Mouse (Mus musculus): ENCODE data around the gene Camsap3.

Camsap3 gene

GRCm38 (mm10) chr8:3600401-3600800 is 13.3 kb downstream of the Camsap3 start:
- no peak for DNase-seq (ENCODE audit: low spot score in 2 of 2)

GRCm38 (mm10) chr8:3603439-3603838 is 16.3 kb downstream of the Camsap3 start:
- DNase-seq (ENCODE audit: low spot score in 2 of 2) = no peak

GRCm38 (mm10) chr8:3606593-3606992 is 19.5 kb downstream of the Camsap3 start:
- no peak for DNase-seq (ENCODE audit: low spot score in 2 of 2)

DNA sequence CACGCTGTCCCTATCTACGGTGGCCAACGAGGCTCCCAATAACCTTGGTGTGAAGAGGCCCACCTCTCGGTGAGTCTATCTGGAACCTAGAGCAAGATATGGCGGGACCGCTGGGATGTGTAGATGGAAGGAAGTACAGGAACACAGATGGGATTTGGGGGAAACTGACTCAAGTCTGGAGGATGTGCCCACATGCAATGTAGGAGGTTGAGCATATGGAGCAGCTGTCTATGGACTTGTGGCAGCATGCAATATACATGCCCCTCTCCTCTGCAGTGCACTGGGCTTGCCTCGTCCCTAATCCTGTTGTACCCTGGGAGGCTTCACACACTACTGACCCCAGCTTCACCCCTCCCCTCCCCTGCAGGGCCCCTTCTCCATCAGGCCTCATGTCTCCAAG is 20.7 kb downstream of the Camsap3 start:
- DNase-seq (ENCODE audit: low spot score in 2 of 2) = no peak

GRCm38 (mm10) chr8:3609046-3609815 is 22.1 kb downstream of the Camsap3 start:
- no peak for DNase-seq (ENCODE audit: low spot score in 2 of 2)

- no peak for DNase-seq (ENCODE audit: low spot score in 2 of 2)
Measured at GRCm38 (mm10) chr8:3609816-3610150, 22.7 kb downstream of the Camsap3 start.

DNA sequence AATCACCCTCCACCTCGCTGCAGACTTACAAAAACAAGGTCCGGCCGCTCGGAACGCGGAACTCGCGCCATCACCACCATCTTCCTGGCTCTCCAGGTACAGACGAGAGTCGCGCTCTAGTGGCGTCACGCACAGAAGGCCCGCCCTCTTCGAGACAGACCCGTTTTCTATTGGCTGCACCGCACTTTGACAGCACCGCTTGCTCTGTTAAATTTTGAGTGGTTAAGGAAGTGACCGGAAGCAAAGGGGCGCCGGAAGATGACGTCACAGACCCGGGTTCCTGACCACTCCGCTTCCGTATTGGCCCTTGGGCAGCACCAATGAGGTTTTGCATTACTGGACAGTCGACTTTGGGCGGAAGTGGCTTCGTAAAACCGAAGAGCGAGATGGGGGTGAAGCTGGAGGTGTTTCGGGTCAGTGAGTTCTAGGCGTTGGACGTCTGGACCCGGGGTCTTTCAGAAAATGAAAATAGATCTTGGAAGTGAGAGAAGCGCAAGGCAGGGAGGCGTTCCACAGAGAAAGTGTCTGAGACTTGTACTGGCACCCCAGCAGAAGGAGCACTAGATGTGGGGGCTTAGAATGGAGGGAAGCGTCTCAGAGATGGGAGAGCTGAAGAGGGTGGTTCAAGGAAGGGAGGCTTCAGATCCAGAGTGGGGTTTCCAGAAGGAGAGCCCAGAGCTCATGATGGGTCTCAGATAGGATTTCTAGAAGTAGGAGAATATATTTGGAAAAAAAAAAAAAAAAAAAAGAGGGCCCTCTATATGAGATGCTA is 34.3 kb downstream of the Camsap3 start, which contains the start of the genes Xab2 and Pet100:
Gene Xab2 (minus strand): TSS at position 118 of the 772 bp plus-strand sequence.
Gene Pet100 (plus strand): TSS at position 350 of the 772 bp plus-strand sequence.
- peak; percentile 99 for DNase-seq (ENCODE audit: low spot score in 2 of 2)

GRCm38 (mm10) chr8:3622119-3622518 is 35.0 kb downstream of the Camsap3 start:
- no peak for DNase-seq (ENCODE audit: low spot score in 2 of 2)

- no peak for DNase-seq (ENCODE audit: low spot score in 2 of 2)
Measured at GRCm38 (mm10) chr8:3625445-3625844, 38.4 kb downstream of the Camsap3 start, which contains the start of gene Pcp2. Pcp2 (minus strand) TSS chr8:3625545.

DNA sequence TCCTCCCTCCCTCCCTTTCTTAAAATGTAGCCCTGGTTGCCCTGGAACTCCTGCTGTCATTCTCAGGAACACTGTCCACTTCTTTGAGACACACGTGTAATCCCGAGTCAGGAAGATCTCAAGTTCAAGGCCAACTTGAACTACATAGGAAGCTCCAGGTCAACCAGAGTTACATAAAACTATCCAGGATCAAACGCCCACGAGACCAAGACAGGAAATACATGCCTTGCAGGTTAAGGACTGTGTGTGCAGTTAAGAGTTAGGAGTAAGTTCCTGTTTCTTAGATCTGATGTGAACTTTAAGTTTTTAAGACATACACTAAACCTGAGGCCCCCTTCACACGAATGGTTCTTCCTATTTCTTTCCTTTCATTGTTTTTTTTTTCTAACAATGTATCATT is 39.9 kb downstream of the Camsap3 start:
- DNase-seq (ENCODE audit: low spot score in 2 of 2) = no peak

GRCm38 (mm10) chr8:3628014-3628413 is 40.9 kb downstream of the Camsap3 start:
- no peak for DNase-seq (ENCODE audit: low spot score in 2 of 2)

GRCm38 (mm10) chr8:3630647-3631477 is 43.8 kb downstream of the Camsap3 start, which contains the start of gene Stxbp2:
Stxbp2 (plus strand) TSS chr8:3630955.
- no peak for DNase-seq (ENCODE audit: low spot score in 2 of 2)

DNA sequence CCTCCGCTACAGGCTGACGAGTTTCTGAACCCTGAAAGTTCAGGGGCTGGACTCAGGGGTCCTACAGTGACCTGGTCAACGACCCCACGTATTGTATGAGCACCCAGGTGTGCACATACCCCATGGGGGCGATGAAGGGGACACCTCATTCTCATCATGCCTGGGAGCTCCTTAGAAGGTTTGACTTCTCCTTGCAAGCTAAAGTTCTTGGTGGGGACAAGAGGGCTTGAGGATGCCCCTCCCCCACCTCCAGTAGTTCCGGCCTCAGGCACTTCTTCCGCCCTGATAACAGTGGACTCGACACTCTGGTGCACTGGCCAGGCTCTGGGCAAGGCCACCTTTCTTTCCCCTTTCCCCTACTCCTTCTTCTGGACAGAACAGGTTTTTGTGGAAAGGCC is 44.4 kb downstream of the Camsap3 start:
- no peak for DNase-seq (ENCODE audit: low spot score in 2 of 2)

DNA sequence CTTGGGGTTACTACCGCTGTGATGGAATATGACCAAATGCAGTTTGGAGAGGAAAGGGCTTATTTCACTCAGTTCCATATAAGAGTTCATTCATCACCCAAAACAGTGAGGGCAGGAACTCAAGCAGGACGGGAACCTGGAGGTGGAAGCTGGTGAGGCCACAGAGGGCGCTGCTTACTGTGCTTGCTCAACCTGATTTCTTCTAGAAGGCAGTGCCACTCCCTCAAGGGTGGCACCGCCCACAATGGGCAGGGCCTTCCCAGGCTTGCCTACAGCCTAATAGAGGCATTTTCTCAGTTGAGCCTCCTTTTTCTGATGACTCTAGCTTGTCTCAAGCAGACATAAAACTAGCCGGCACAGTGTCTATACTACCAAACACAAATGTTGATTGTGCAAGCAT is 58.7 kb downstream of the Camsap3 start:
- no peak for DNase-seq (ENCODE audit: low spot score in 2 of 2)

DNA sequence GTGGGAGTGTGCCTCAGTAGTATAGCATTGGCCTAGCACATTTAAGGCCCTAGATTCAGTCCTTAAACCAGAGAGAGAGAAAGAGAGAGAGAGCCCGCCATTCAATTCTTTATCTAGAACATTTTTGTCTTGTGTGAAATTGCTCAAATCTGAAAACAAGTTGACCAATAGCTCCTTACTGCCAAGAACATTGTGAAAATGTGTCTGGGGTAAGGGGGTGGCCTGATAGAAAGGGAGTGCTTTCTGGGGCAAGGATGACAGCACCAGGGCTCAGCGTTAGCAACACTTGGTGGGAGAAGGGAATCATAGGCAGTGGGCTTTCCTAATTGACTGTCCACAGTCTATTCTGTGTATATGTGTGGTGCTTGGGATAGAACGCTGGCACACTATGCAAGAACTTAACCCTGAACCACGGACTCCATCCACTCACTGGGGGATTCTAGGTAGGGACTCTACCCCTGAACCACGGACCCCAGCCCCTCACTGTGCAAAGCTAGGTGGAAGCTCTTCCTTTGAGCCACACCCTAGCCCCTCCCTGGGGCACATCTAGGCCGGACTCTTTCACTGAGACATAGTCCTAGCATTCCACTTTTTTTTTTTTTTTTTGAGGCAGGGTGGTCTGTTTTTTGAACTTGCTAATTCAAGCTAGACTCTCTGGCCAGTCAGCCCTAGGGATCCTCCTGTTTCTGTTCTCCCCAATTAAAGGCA is 59.9 kb downstream of the Camsap3 start:
- no peak for DNase-seq (ENCODE audit: low spot score in 2 of 2)

DNA sequence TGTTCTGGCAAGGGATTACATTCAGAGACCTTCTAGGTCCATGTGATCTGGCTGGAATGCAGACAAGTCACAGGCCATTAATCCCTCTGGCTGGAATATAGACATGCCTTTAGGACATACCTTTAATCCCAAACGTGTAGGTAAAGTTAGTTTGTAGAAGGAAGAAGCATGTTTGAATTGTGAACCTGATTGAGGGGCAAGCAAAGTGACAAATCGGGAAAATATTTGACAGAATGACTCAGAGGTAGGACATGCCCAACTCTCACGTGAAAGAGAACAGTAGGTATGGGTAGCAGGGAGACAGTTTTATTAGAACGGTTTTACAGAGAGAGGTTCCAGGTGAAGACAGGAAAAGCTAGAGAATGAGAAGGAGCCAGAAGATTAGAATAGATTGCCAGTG is 60.5 kb downstream of the Camsap3 start:
- DNase-seq (ENCODE audit: low spot score in 2 of 2) = no peak

- DNase-seq (ENCODE audit: low spot score in 2 of 2) = no peak
Measured at GRCm38 (mm10) chr8:3648268-3648667, 61.2 kb downstream of the Camsap3 start.

DNA sequence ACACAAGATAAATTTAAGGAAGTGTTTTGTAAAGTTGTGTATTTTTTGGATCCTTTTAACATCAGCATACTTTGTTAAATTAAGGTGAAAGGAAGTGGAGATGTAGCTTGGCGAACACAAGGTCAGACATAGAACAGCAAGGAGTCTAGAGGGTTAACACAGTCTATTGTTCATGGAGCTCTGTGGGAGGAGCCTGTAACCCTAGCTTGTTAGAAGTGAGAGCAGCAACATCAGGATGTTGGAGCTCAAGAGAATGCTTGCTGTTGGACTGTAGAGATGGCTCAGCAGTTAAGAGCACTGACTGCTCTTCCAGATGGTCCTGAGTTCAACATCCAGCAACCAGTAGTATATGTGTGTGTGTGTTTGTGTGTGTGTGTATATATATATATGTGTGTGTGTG is 61.9 kb downstream of the Camsap3 start:
- no peak for DNase-seq (ENCODE audit: low spot score in 2 of 2)

DNA sequence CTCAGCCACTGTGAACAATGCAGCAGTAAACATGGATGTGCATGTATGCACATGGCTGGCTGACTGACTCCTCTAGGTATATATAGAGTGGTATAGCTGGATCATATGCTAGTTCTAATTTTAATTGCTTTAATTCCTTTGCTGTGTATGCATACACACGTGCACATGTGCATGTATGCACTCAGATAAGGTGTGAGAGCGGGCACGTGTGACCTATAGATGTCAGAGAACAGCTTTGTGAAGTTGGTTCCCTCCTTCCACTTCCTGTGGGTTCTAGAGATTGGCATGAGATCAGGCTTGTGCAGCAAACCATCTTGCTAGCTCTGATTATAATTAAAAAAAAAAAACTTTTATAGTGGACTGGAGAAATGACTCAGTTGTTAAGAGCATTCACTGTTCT is 65.8 kb downstream of the Camsap3 start:
- DNase-seq (ENCODE audit: low spot score in 2 of 2) = no peak

DNA sequence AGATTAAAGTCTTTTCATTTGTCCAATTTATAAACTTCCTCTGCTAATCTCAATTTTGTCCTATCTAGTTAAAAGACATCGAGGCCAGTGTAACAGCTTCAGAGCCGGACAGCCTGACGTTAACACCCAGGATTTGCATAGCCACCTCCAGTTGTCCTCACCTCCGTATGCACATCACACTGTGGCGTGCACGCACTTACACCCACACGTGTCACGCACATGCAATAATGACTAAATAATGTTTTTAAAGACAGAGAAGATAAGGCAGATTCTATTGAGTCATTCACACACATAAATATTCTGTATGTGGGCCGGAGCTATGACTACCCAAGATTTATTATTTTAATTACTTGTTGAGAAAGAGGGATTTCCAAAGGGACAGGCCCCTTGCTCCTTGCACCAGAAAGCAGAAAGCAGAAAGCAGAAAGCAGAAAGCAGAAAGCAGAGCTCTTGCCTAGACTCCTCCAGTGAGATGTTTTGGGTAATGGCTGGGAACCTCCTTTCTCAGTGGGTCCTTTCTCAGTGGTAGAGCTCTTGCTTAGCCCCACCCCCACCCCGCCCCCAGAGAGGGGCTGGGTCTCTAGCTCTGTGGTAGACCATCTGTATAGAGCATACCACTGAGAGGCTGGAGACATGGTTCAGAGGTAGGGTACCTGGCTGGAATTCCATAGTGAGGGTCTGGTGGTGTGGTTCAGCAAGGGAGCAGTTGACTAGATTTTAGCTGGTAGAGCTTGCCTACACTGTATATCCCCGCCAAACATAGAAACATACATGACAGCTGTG is 67.8 kb downstream of the Camsap3 start:
- DNase-seq (ENCODE audit: low spot score in 2 of 2) = no peak

- DNase-seq (ENCODE audit: low spot score in 2 of 2) = no peak
Measured at GRCm38 (mm10) chr8:3655526-3655925, 68.4 kb downstream of the Camsap3 start, which contains the start of gene Retn. Retn (plus strand) TSS chr8:3655770.

Measured in frontal cortex, postnatal 14 days (tissue).